18 mouse cellular contexts compared by ENCODE assay signal in genomic region chr2:170632998-170633622, GRCm38 (mm10). TPM values are rescaled to one million over a fixed set of nuclear protein-coding genes. Genes with fewer than 3 reads are reported as not detected.
DNase-seq lines count a peak whose midpoint lies in the region; ATAC-seq lines count a peak whose summit lies in the region.
"Had no signal": no experiment of that assay in that cellular context is flagged by ENCODE, and none has a peak within 500 bp of the region (broad histone marks: within the 10 kb centered on the region; RNA-seq: fewer than 3 reads in every experiment).

No protein-coding gene starts in this region.

- H3K36me3 ChIP-seq in embryonic facial prominence, embryonic 11.5 days (replicated peaks; ENCODE audit: control insufficient read depth, insufficient read depth, low read depth, low read length) = no peaks in the 10 kb centered on the region
- H3K36me3 ChIP-seq in embryonic facial prominence, embryonic 10.5 days (replicated peaks) = no peaks in the 10 kb centered on the region
- H3K36me3 ChIP-seq in megakaryocyte, embryonic 14.5 days (replicated peaks; ENCODE audit: low read length) = no peaks in the 10 kb centered on the region
- H3K36me3 ChIP-seq in hindbrain, embryonic 16.5 days (ENCODE audit: control insufficient read depth, insufficient read depth, low read length) = no peaks in the 10 kb centered on the region
- H3K36me3 ChIP-seq in stomach, embryonic 15.5 days = no peaks in the 10 kb centered on the region

- H3K4me2 ChIP-seq in embryonic facial prominence, embryonic 11.5 days (ENCODE audit: low read depth, low read length) = no peak overlapping the region
- no peak overlapping the region for H3K4me2 ChIP-seq in hindbrain, embryonic 16.5 days (ENCODE audit: low read length)
- no peak overlapping the region for H3K4me2 ChIP-seq in stomach, embryonic 15.5 days

- no peak overlapping the region for H3K27ac ChIP-seq in embryonic facial prominence, embryonic 11.5 days (replicated peaks; ENCODE audit: low read depth, low read length)
- H3K27ac ChIP-seq in embryonic facial prominence, embryonic 10.5 days (replicated peaks) = no peak overlapping the region
- no peak overlapping the region for H3K27ac ChIP-seq in hindbrain, embryonic 16.5 days (ENCODE audit: low read depth, low read length)
- no peak overlapping the region for H3K27ac ChIP-seq in stomach, embryonic 15.5 days

- no peaks in the 10 kb centered on the region for H3K27me3 ChIP-seq in embryonic facial prominence, embryonic 11.5 days (ENCODE audit: control insufficient read depth, insufficient read depth, low read length)
- H3K27me3 ChIP-seq in embryonic facial prominence, embryonic 10.5 days (replicated peaks; ENCODE audit: low read depth, poor library complexity, severe bottlenecking) = no peaks in the 10 kb centered on the region
- no peaks in the 10 kb centered on the region for H3K27me3 ChIP-seq in megakaryocyte, embryonic 14.5 days (replicated peaks)
- H3K27me3 ChIP-seq in hindbrain, embryonic 16.5 days (replicated peaks; ENCODE audit: control insufficient read depth, insufficient read depth, low read length) = no peaks in the 10 kb centered on the region
- no peaks in the 10 kb centered on the region for H3K27me3 ChIP-seq in stomach, embryonic 15.5 days (replicated peaks)

- peak; percentile 75; the same call in 1 of the 2 replicates for ATAC-seq in embryonic facial prominence, embryonic 11.5 days (replicated peaks; ENCODE audit: insufficient number of reproducible peaks, low FRiP score, low TSS enrichment, low read depth)
- ATAC-seq in megakaryocyte, adult 5-6 weeks (ENCODE audit: poor library complexity, severe bottlenecking) = no peak
- ATAC-seq in hindbrain, embryonic 16.5 days = peak; percentile 58; the same call in 1 of the 2 replicates
- ATAC-seq in stomach, embryonic 15.5 days (ENCODE audit: insufficient read depth, low FRiP score, low read depth) = peak; percentile 66
- ATAC-seq: forebrain, postnatal 0 days had no signal

- H3K4me3 ChIP-seq in embryonic facial prominence, embryonic 11.5 days (ENCODE audit: low read depth, low read length) = no peak overlapping the region
- no peak overlapping the region for H3K4me3 ChIP-seq in embryonic facial prominence, embryonic 10.5 days
- peak overlapping the region; percentile 84 for H3K4me3 ChIP-seq in megakaryocyte, embryonic 14.5 days (replicated peaks)
- no peak overlapping the region for H3K4me3 ChIP-seq in hindbrain, embryonic 16.5 days (ENCODE audit: low read length)
- H3K4me3 ChIP-seq in stomach, embryonic 15.5 days (replicated peaks) = no peak overlapping the region

- H3K9me3 ChIP-seq in embryonic facial prominence, embryonic 11.5 days (replicated peaks; ENCODE audit: control insufficient read depth, low read length) = no peaks in the 10 kb centered on the region
- no peaks in the 10 kb centered on the region for H3K9me3 ChIP-seq in embryonic facial prominence, embryonic 10.5 days
- peaks cover 68% of the 10 kb centered on the region for H3K9me3 ChIP-seq in megakaryocyte, embryonic 14.5 days
- H3K9me3 ChIP-seq in hindbrain, embryonic 16.5 days (ENCODE audit: control insufficient read depth, low read length) = no peaks in the 10 kb centered on the region
- no peaks in the 10 kb centered on the region for H3K9me3 ChIP-seq in stomach, embryonic 15.5 days

- no peaks in the 10 kb centered on the region for H3K4me1 ChIP-seq in embryonic facial prominence, embryonic 11.5 days (ENCODE audit: control insufficient read depth, insufficient read depth, low read length)
- H3K4me1 ChIP-seq in embryonic facial prominence, embryonic 10.5 days = peaks cover 5% of the 10 kb centered on the region
- H3K4me1 ChIP-seq in megakaryocyte, embryonic 14.5 days = no peaks in the 10 kb centered on the region; the same call in 1 of the 2 replicates
- peaks cover 3% of the 10 kb centered on the region for H3K4me1 ChIP-seq in hindbrain, embryonic 16.5 days (ENCODE audit: control insufficient read depth, insufficient read depth, low read depth, low read length)
- H3K4me1 ChIP-seq in stomach, embryonic 15.5 days = no peaks in the 10 kb centered on the region

- H3K9ac ChIP-seq in embryonic facial prominence, embryonic 11.5 days (replicated peaks; ENCODE audit: low read length) = no peak overlapping the region
- no peak overlapping the region for H3K9ac ChIP-seq in hindbrain, embryonic 16.5 days (ENCODE audit: low read depth, low read length)
- no peak overlapping the region for H3K9ac ChIP-seq in stomach, embryonic 15.5 days
- H3K9ac ChIP-seq: forebrain, postnatal 0 days had no signal

- no peak for DNase-seq in embryonic facial prominence, embryonic 11.5 days (ENCODE audit: low spot score)
- no peak for DNase-seq in embryonic facial prominence, embryonic 10.5 days (ENCODE audit: low spot score)
- DNase-seq in adrenal gland, postnatal 36 days = no peak
- no peak for DNase-seq in kidney, postnatal 25 days
- DNase-seq: cerebellum, adult 2 months; forebrain, postnatal 0 days; gastrocnemius, postnatal 36 days; heart, postnatal 36 days; kidney, adult 9 months; layer of hippocampus, adult 9-11 months; left cerebral cortex, postnatal 4 days; lung, postnatal 36 days had no signal

- WGBS in embryonic facial prominence, embryonic 11.5 days = 96% methylated on average over 2 of the region's 2 CpGs
- 95% methylated on average over 2 of the region's 2 CpGs for WGBS in embryonic facial prominence, embryonic 10.5 days
- 97% methylated on average over 2 of the region's 2 CpGs for WGBS in hindbrain, embryonic 16.5 days
- WGBS in stomach, embryonic 15.5 days = 96% methylated on average over 2 of the region's 2 CpGs

RNA-seq across cellular contexts. Expression of gene 4930470P17Rik, which starts 31.3 kb away (rescaled TPM):
- polyA plus RNA-seq in embryonic facial prominence, embryonic 11.5 days (2014; fragmentation: Nextera tagmentation; extraction: Ambion mirVana) = not detected in 2 replicates
- not detected in 2 replicates for polyA plus RNA-seq in embryonic facial prominence, embryonic 10.5 days (2016; fragmentation: Nextera tagmentation; extraction: Ambion mirVana)
- polyA plus RNA-seq in megakaryocyte, embryonic 14.5 days (2012; ENCODE audit: insufficient read depth, low replicate concordance) = not detected in 2 replicates
- not detected in 2 replicates for total RNA-seq in megakaryocyte, adult 5-6 weeks (2015)
- total RNA-seq in megakaryocyte, adult 5-6 weeks (2017) = not detected in 2 replicates
- polyA plus RNA-seq in hindbrain, embryonic 16.5 days (2015; fragmentation: Nextera tagmentation; extraction: Ambion mirVana) = 0.19 and 0.36 TPM in 2 replicates
- not detected in 2 replicates for polyA plus RNA-seq in stomach, embryonic 15.5 days (2015; fragmentation: Nextera tagmentation; extraction: Ambion mirVana)
- total RNA-seq in adrenal gland, postnatal 36 days (2021) = not detected
- total RNA-seq: forebrain, postnatal 0 days; gastrocnemius, postnatal 36 days; heart, postnatal 36 days; left cerebral cortex, postnatal 4 days had no signal
- polyA plus RNA-seq: cerebellum, adult 2 months; neural tube, embryonic 14.5 days; urinary bladder, adult 2 months had no signal
